Mouse (Mus musculus) liver, adult 2 months (tissue): Measurements from ENCODE around the gene Cd82. TPM values are rescaled to one million over a fixed set of nuclear protein-coding genes. Genes with fewer than 3 reads are reported as not detected.

Experiments used
- DNase-seq: peaks from one replicate; pipeline ENCODE4 v3.0.0-alpha.2; 2011; ENCODE audit warnings: low read depth, low spot score; ENCODE audit errors: extremely low read depth
- H3K27ac ChIP-seq: fragments of 200-500 bp; replicated peaks from 2 replicates; pipeline ENCODE4 v1.5.1; 2012; ENCODE audit warnings: low read depth, mild to moderate bottlenecking, control low read depth, inconsistent platforms, low read length; ENCODE audit not compliant: insufficient read depth
- H3K27me3 ChIP-seq: fragments of 200-500 bp; 2 replicates; pipeline ENCODE4 v1.6.1; 2012; ENCODE audit warnings: mild to moderate bottlenecking, moderate library complexity, low read length, inconsistent platforms; ENCODE audit not compliant: control insufficient read depth, insufficient read depth
- H3K36me3 ChIP-seq: fragments of 200-500 bp; 2 replicates; pipeline ENCODE4 v1.6.1; 2012; ENCODE audit warnings: low read length, inconsistent platforms; ENCODE audit not compliant: control insufficient read depth, insufficient read depth
- H3K4me1 ChIP-seq: fragments of 200-500 bp; 2 replicates; pipeline ENCODE4 v1.6.1; 2011; ENCODE audit warnings: low read length; ENCODE audit not compliant: control insufficient read depth, insufficient read depth
- H3K4me3 ChIP-seq: fragments of 200-500 bp; 2 replicates; pipeline ENCODE4 v1.5.1; 2011; ENCODE audit warnings: low read depth, mild to moderate bottlenecking, control low read depth, low read length, moderate library complexity; ENCODE audit not compliant: insufficient read depth
- H3K79me2 ChIP-seq: fragments of 200-500 bp; 2 replicates; pipeline ENCODE4 v1.6.1; 2012; ENCODE audit warnings: inconsistent platforms, mild to moderate bottlenecking, low read length, moderate library complexity; ENCODE audit not compliant: control insufficient read depth, insufficient read depth
- H3K9ac ChIP-seq: fragments of 200-500 bp; 2 replicates; pipeline ENCODE4 v1.6.1; 2012; ENCODE audit warnings: low read depth, mild to moderate bottlenecking, control low read depth, inconsistent platforms, low read length
- CTCF ChIP-seq: fragments of 200-500 bp; IDR thresholded peaks from 2 replicates; pipeline ENCODE4 v1.5.1; 2011; ENCODE audit warnings: low read depth, low read length, control low read depth
- POLR2A ChIP-seq: fragments of 200-500 bp; IDR thresholded peaks from 2 replicates; pipeline ENCODE4 v1.6.1; 2011; ENCODE audit warnings: low read length, control low read depth; ENCODE audit not compliant: insufficient read depth; ENCODE audit errors: extremely low read depth
- WGBS: fragments of 180-500 bp; shearing (Covaris S2); methylation state at CpG from one replicate; pipeline ENCODE4 v1.1.7; 2018; 5-methylcytosine and 5-hydroxymethylcytosine counted together
- polyA plus RNA-seq: library from polyadenylated mRNA; depleted of rRNA; stranded (reverse); fragments of >200 nt; gene quantifications from 2 replicates; pipeline ENCODE4 v1.2.3, GENCODE M21; 2012
- total RNA-seq: library from RNA; depleted of rRNA; stranded (reverse); fragments of >200 nt; gene quantifications from 2 replicates; pipeline ENCODE4 v1.2.3, GENCODE M21; 2014

Cd82 gene
- total and polyA plus RNA-seq, 2 experiments: 81.6 to 148 TPM

DNA sequence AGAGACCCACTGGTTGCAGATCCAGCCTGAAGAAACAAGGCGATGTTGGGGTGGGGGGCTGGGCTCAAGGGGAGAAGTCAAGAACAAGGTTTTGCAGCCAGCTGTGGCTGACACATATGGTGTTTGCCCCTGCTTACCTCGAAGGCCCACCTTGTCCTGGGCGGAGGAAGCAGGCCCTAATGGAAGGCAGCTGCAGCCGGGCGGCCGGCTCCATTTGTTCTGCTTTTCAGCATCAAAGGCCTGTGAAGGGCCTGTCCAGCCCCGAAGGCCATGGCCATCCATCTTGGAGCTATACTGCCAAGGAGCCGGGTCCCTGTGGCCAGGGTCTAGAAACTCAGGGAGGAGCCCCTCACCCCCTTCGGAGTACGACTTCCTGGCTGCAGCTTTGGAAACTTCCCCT, 38.4 kb upstream of the Cd82 start:
- WGBS: 81% methylated on average over 10 of the region's 10 CpGs
- Histone ChIP-seq H3K27me3 (no peaks in the 10 kb centered on the region), H3K36me3 (no peaks in the 10 kb centered on the region), H3K4me1 (no peaks in the 10 kb centered on the region), H3K27ac (no peak overlapping the region), H3K9ac (no peak overlapping the region), H3K79me2 (no peaks in the 10 kb centered on the region), H3K4me3 (no peak overlapping the region)
- no peak for TF ChIP-seq CTCF
- no peak for TF ChIP-seq POLR2A
- DNase-seq: no peak

DNA sequence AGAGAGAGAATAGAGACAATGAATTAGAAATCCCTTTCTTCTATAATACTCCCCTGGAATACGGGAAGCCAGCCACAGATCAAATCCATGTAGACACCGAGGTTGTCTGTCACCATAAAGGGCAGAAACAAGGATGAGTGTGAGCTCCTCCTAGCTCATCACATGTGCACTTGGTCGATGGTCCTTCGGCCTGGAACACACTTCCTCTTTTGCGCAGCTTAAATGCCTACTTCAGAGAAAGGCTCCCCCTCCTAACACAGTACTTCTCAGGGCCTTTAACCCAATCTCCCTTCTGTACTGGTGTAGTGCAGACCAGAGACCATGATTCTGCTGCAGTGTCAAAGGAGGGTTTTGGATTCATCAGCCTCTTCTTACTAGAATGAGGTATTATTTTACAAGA, 34.3 kb upstream of the Cd82 start:
- no peak for DNase-seq
- no peaks in the 10 kb centered on the region for H3K4me1 ChIP-seq
- H3K79me2 ChIP-seq: no peaks in the 10 kb centered on the region
- no peaks in the 10 kb centered on the region for H3K36me3 ChIP-seq
- no peaks in the 10 kb centered on the region for H3K27me3 ChIP-seq
- no peak overlapping the region for H3K27ac ChIP-seq
- H3K4me3 ChIP-seq: no peak overlapping the region
- no peak overlapping the region for H3K9ac ChIP-seq
- WGBS: 80% methylated on average over 5 of the region's 5 CpGs
- TF ChIP-seq POLR2A (no peak), CTCF (no peak)

DNA sequence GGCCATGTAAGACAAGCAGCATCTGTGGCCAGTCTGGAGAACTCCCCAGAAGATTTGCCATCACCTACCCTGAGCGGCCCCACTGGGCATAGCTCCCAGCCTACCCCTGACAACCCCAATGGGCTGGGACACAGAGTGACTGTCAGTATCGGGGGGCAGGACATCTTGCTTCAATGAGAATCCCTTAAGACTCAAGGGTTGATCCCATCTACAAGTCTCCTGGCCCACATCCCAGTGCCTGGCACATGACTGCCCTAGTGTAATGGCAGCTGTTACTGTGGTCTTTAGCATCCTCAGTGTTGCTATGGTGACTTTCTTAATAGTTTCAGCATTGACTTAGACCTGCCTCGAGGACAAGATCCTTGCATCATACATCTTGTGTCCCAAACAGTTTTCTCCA, 32.2 kb upstream of the Cd82 start:
- no peak for TF ChIP-seq CTCF
- no peak for TF ChIP-seq POLR2A
- DNase-seq: no peak
- Histone ChIP-seq H3K4me1 (no peaks in the 10 kb centered on the region), H3K4me3 (no peak overlapping the region), H3K27ac (no peak overlapping the region), H3K79me2 (no peaks in the 10 kb centered on the region), H3K9ac (no peak overlapping the region), H3K36me3 (no peaks in the 10 kb centered on the region), H3K27me3 (no peaks in the 10 kb centered on the region)
- 86% methylated on average over 3 of the region's 3 CpGs for WGBS

DNA sequence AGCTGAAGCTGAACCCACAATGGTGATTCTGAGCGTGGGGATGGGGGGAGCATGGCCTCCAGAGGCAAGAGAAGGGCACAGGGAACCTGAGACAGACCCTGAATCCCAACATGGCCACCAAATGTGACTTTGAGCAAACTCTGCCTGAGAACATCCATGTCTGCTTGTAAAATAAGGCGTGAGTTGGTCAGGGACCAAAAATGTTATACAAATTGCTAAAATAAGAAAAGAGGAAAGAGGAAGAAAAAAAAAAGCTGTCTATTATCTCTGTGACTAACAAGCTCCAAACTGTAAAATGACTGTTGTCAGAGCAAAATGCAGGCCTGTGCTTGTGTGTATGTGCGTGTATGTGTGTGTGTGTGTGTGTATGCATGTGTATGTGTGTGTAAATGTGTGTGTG, 30.6 kb upstream of the Cd82 start:
- no peak overlapping the region for H3K27ac ChIP-seq
- WGBS: 76% methylated on average over 3 of the region's 3 CpGs
- 0 out of 2 replicates have a peak, but pooled peaks cover 2% of the 10 kb centered on the region for H3K27me3 ChIP-seq
- no peaks in the 10 kb centered on the region for H3K36me3 ChIP-seq
- H3K9ac ChIP-seq: no peak overlapping the region
- TF ChIP-seq CTCF: no peak
- no peak for DNase-seq
- no peak overlapping the region for H3K4me3 ChIP-seq
- no peaks in the 10 kb centered on the region for H3K79me2 ChIP-seq
- no peaks in the 10 kb centered on the region for H3K4me1 ChIP-seq

DNA sequence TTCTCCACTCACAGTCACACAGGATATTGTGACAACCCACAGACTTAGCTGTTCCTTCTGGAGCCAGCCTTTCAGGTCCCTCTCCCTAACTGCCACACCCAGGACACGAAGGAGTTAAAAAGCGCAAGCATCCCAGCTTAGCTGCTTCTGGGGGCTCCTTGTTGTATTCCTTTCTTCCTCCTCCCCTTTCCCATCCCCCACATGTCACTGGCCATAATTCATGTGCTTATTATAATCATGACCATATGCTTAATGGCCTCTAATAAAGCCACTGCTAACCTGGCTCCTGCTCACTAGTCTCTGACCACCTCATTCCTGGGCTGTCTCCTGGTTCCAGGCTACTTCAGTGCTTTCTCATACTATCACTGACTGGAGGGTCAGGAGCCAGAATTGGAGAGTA, 27.6 kb upstream of the Cd82 start:
- 0 out of 2 replicates have a peak, but pooled peaks cover 2% of the 10 kb centered on the region for H3K27me3 ChIP-seq
- WGBS: 85% methylated on average over 2 of the region's 2 CpGs
- DNase-seq: no peak
- no peaks in the 10 kb centered on the region for H3K36me3 ChIP-seq
- no peaks in the 10 kb centered on the region for H3K79me2 ChIP-seq
- no peaks in the 10 kb centered on the region for H3K4me1 ChIP-seq
- H3K9ac ChIP-seq: no peak overlapping the region
- no peak overlapping the region for H3K27ac ChIP-seq
- no peak overlapping the region for H3K4me3 ChIP-seq
- TF ChIP-seq POLR2A (no peak), CTCF (no peak)

DNA sequence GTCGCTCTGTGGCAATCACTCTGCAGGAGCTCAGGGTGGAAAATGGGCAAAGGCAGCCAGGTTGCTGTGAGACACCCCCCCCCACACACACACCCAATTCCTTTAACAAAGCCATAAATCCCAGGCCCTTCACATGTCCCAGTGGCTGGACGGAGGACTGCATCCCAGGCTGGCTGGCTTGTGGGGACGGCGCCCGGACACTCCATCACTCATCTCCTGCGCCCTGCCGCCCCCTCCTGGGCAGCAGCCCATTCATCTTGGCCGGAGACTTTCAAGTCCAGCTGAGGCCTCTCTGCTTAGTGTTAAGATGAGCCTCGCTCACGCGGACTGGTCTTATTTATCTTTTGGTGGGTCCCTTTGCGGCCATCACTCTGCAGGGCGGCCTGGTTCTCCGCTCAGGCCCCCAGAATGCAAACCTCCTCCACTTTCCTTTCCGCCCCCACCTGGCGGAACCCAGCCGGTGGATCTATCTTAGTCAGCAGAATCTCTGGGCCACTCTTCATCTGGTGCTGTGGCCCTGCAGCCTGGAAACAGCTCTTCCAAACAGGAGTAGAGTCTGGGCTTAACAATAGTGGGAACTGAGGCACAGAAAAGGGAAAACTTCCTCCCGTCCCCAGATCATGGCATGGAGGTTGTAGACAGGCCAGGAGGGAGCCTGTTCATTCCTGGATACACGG, 26.1 kb upstream of the Cd82 start:
- Histone ChIP-seq H3K9ac (no peak overlapping the region), H3K4me3 (no peak overlapping the region), H3K79me2 (no peaks in the 10 kb centered on the region), H3K27ac (no peak overlapping the region), H3K36me3 (no peaks in the 10 kb centered on the region), H3K27me3 (0 out of 2 replicates have a peak, but pooled peaks cover 2% of the 10 kb centered on the region), H3K4me1 (no peaks in the 10 kb centered on the region)
- DNase-seq: no peak
- WGBS: 49% methylated on average over 19 of the region's 19 CpGs
- TF ChIP-seq CTCF (no peak), POLR2A (no peak)
